Mouse (Mus musculus) brown adipose tissue, adult 24 weeks (tissue): Measurements from ENCODE around the gene Foxk1. TPM values are rescaled to one million over a fixed set of nuclear protein-coding genes. Genes with fewer than 3 reads are reported as not detected.
A peak's percentile ranks its signal among the peaks of the same experiment; 100 is the strongest.

Source experiments
- H3K27ac ChIP-seq: fragments of 200-500 bp; replicated peaks from 2 replicates; pipeline ENCODE4 v1.5.1; 2012; ENCODE audit warnings: low read depth, mild to moderate bottlenecking, low read length
- H3K4me1 ChIP-seq: fragments of 200-500 bp; 2 replicates; pipeline ENCODE4 v1.6.1; 2012; ENCODE audit warnings: low read length, mixed read lengths; ENCODE audit not compliant: control insufficient read depth, insufficient read depth, insufficient read length
- H3K4me3 ChIP-seq: fragments of 200-500 bp; 2 replicates; pipeline ENCODE4 v1.5.1; 2012; ENCODE audit warnings: low read depth, mild to moderate bottlenecking, low read length, moderate library complexity; ENCODE audit not compliant: insufficient read depth
- polyA plus RNA-seq: library from polyadenylated mRNA; stranded (reverse); fragments of >200 nt; gene quantifications from 2 replicates; pipeline ENCODE4 v1.2.4, GENCODE M21; 2012; ENCODE audit not compliant: missing spikeins, insufficient read depth, insufficient read length

Gene Foxk1
- polyA plus RNA-seq, 1 experiment, result 8.0 TPM

GRCm38 (mm10) chr5:142441332-142442044 lies 40.2 kb downstream of the Foxk1 start:
- Histone ChIP-seq H3K4me3 (peak overlapping the region; percentile 39), H3K4me1 (peaks cover 19% of the 10 kb centered on the region), H3K27ac (peak overlapping the region; percentile 65)

GRCm38 (mm10) chr5:142442045-142442440 lies 40.7 kb downstream of the Foxk1 start:
- Histone ChIP-seq H3K4me1 (peaks cover 19% of the 10 kb centered on the region), H3K4me3 (no peak overlapping the region), H3K27ac (peak overlapping the region; percentile 37; the same call in 1 of the 2 replicates)

GRCm38 (mm10) chr5:142443514-142443913 lies 42.2 kb downstream of the Foxk1 start:
- Histone ChIP-seq H3K4me1 (peaks cover 19% of the 10 kb centered on the region), H3K27ac (no peak overlapping the region), H3K4me3 (no peak overlapping the region)

- H3K4me1 ChIP-seq, result peaks cover 19% of the 10 kb centered on the region
- no peak overlapping the region for H3K27ac ChIP-seq
These were observed 42.7 kb downstream of the Foxk1 start for GRCm38 (mm10) chr5:142443994-142444393.

GRCm38 (mm10) chr5:142444791-142445531 lies 43.7 kb downstream of the Foxk1 start:
- 0 out of 2 replicates have a peak overlapping the region, but pooled peaks have one; percentile 5 for H3K27ac ChIP-seq

More at GRCm38 (mm10) chr5:142443994-142444393, 42.7 kb downstream of the Foxk1 start:
- H3K4me3 ChIP-seq, result no peak overlapping the region

GRCm38 (mm10) chr5:142445709-142446108 lies 44.4 kb downstream of the Foxk1 start:
- H3K4me1 ChIP-seq, result peaks cover 13% of the 10 kb centered on the region
- H3K27ac ChIP-seq, result no peak overlapping the region
- no peak overlapping the region for H3K4me3 ChIP-seq

More at GRCm38 (mm10) chr5:142444791-142445531, 43.7 kb downstream of the Foxk1 start:
- Histone ChIP-seq H3K4me1 (peaks cover 13% of the 10 kb centered on the region), H3K4me3 (no peak overlapping the region)

- Histone ChIP-seq H3K4me1 (peaks cover 2% of the 10 kb centered on the region), H3K27ac (no peak overlapping the region), H3K4me3 (no peak overlapping the region)
These were observed 46.8 kb downstream of the Foxk1 start for GRCm38 (mm10) chr5:142448076-142448475.

- H3K4me3 ChIP-seq, result no peak overlapping the region
- H3K27ac ChIP-seq, result no peak overlapping the region
- H3K4me1 ChIP-seq, result no peaks in the 10 kb centered on the region; the same call in 1 of the 2 replicates
These were observed 47.3 kb downstream of the Foxk1 start for GRCm38 (mm10) chr5:142448623-142449022.

GRCm38 (mm10) chr5:142450846-142451245 lies 49.5 kb downstream of the Foxk1 start:
- no peaks in the 10 kb centered on the region for H3K4me1 ChIP-seq
- H3K27ac ChIP-seq, result no peak overlapping the region
- no peak overlapping the region for H3K4me3 ChIP-seq

GRCm38 (mm10) chr5:142451759-142452158 lies 50.5 kb downstream of the Foxk1 start:
- Histone ChIP-seq H3K4me3 (no peak overlapping the region), H3K27ac (no peak overlapping the region)

GRCm38 (mm10) chr5:142453742-142454141 lies 52.4 kb downstream of the Foxk1 start:
- Histone ChIP-seq H3K4me1 (no peaks in the 10 kb centered on the region), H3K27ac (no peak overlapping the region), H3K4me3 (no peak overlapping the region)

More at GRCm38 (mm10) chr5:142451759-142452158, 50.5 kb downstream of the Foxk1 start:
- no peaks in the 10 kb centered on the region for H3K4me1 ChIP-seq

GRCm38 (mm10) chr5:142456318-142456717 lies 55.0 kb downstream of the Foxk1 start:
- H3K4me3 ChIP-seq, result no peak overlapping the region
- no peaks in the 10 kb centered on the region for H3K4me1 ChIP-seq
- no peak overlapping the region for H3K27ac ChIP-seq

GRCm38 (mm10) chr5:142457345-142457744 lies 56.0 kb downstream of the Foxk1 start:
- Histone ChIP-seq H3K4me1 (no peaks in the 10 kb centered on the region), H3K27ac (no peak overlapping the region), H3K4me3 (no peak overlapping the region)

GRCm38 (mm10) chr5:142458791-142459557 lies 57.7 kb downstream of the Foxk1 start:
- no peak overlapping the region for H3K4me3 ChIP-seq
- peak overlapping the region; percentile 22 for H3K27ac ChIP-seq
- H3K4me1 ChIP-seq, result no peaks in the 10 kb centered on the region

GRCm38 (mm10) chr5:142459834-142460233 lies 58.5 kb downstream of the Foxk1 start:
- 0 out of 2 replicates have a peak, but pooled peaks cover 2% of the 10 kb centered on the region for H3K4me1 ChIP-seq
- H3K4me3 ChIP-seq, result no peak overlapping the region
- H3K27ac ChIP-seq, result no peak overlapping the region; the same call in 1 of the 2 replicates
